Mouse (Mus musculus): ENCODE data around the gene Csn1s2b. TPM values are rescaled to one million over a fixed set of nuclear protein-coding genes. Genes with fewer than 3 reads are reported as not detected.

Gene Csn1s2b
- polyA plus RNA-seq, 1 experiment from 2014 or later: not detected

Other genes with a start within 250 kb of the Csn1s2b start
- gene Sult1d1, start 239.1 kb upstream of the Csn1s2b start, polyA plus RNA-seq (2015; fragmentation: Nextera tagmentation; extraction: Ambion mirVana): 0.50 TPM in 1 of 2 replicates, not detected in the other
- gene Sult1e1, start 216.5 kb upstream of the Csn1s2b start, polyA plus RNA-seq (2015; fragmentation: Nextera tagmentation; extraction: Ambion mirVana): not detected in 2 replicates
- not detected in 2 replicates for gene Csn1s1, start 141.9 kb upstream of the Csn1s2b start, polyA plus RNA-seq (2015; fragmentation: Nextera tagmentation; extraction: Ambion mirVana)
- not detected in 2 replicates for gene Csn2, start 108.5 kb upstream of the Csn1s2b start, polyA plus RNA-seq (2015; fragmentation: Nextera tagmentation; extraction: Ambion mirVana)
- gene Csn1s2a, start 33.5 kb upstream of the Csn1s2b start, polyA plus RNA-seq (2015; fragmentation: Nextera tagmentation; extraction: Ambion mirVana): not detected in 2 replicates
- not detected in 2 replicates for gene Prr27, start 17.6 kb downstream of the Csn1s2b start, polyA plus RNA-seq (2015; fragmentation: Nextera tagmentation; extraction: Ambion mirVana)
- not detected in 2 replicates for gene Odam, start 76.9 kb downstream of the Csn1s2b start, polyA plus RNA-seq (2015; fragmentation: Nextera tagmentation; extraction: Ambion mirVana)
- gene Csn3, start 117.5 kb downstream of the Csn1s2b start, polyA plus RNA-seq (2015; fragmentation: Nextera tagmentation; extraction: Ambion mirVana): not detected in 2 replicates
- not detected in 2 replicates for gene 2310003L06Rik, start 161.4 kb downstream of the Csn1s2b start, polyA plus RNA-seq (2015; fragmentation: Nextera tagmentation; extraction: Ambion mirVana)
- not detected in 2 replicates for gene Gm28434, start 161.4 kb downstream of the Csn1s2b start, polyA plus RNA-seq (2015; fragmentation: Nextera tagmentation; extraction: Ambion mirVana)
- not detected in 2 replicates for gene Cabs1, start 171.4 kb downstream of the Csn1s2b start, polyA plus RNA-seq (2015; fragmentation: Nextera tagmentation; extraction: Ambion mirVana)
- gene Smr3a, start 194.5 kb downstream of the Csn1s2b start, polyA plus RNA-seq (2015; fragmentation: Nextera tagmentation; extraction: Ambion mirVana): not detected in 2 replicates